Mouse (Mus musculus) CD4-positive, CD25-positive, alpha-beta regulatory T cell, adult 4 months (primary cell): ENCODE measurements around the gene Tctex1d1. TPM values are rescaled to one million over a fixed set of nuclear protein-coding genes. Genes with fewer than 3 reads are reported as not detected.
A peak's percentile ranks its signal among the peaks of the same experiment; 100 is the strongest.

Experiments
- ATAC-seq: one replicate; pipeline ENCODE4 v1.8.0; 2017
- polyA plus RNA-seq, 2 experiments: library from polyadenylated mRNA; unstranded; fragments of 100-300 nt; shearing (Covaris generic); gene quantifications; one replicate each; pipeline ENCODE4 v1.2.1; 2017

The Tctex1d1 gene
- polyA plus RNA-seq: not detected

GRCm38 (mm10) chr4:102978440-102978839 is at the start of gene Tctex1d1:
TSS of gene Tctex1d1 (plus strand) at chr4:102978606.
- peak; percentile 23 for ATAC-seq

DNA sequence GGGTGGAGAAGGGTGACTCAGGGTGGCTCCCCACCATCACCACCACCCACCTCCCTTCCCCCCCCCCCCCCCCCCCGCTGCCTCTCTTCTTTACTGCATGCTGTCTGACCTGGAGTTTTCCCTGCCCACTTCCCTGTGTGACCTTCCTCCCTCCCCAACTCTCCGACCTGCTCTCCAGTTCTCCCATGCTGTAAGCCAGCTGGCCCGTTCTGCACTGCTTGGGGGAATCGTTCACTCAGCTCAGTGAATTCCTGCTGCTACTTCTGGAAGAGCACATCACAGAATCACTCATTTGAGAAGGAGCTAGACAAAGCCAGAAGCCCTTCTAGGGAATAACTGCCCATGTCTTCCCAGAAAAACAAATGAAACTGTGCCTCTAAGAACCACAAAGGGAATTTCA is 48.9 kb upstream of the Tctex1d1 start:
- ATAC-seq: no peak

DNA sequence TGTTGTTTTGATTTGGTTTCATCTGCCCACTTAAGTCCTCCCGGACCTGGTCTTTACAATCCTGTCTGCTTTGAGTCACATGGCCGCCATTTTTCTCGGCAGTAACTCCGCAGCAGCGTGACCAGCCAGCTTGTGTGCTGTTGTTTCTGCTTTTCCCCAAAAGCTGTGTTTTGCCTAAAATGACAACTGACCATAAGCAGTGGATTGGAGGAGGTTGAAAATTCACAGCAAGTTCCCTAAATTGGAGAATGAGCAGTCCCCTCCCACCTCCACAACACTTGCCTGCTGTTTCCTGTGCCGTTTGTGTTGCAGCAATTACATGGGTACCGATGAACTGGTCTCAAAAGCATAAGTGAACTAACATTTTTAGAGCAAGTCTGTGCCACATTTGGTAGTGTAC is 47.7 kb upstream of the Tctex1d1 start:
- no peak for ATAC-seq

DNA sequence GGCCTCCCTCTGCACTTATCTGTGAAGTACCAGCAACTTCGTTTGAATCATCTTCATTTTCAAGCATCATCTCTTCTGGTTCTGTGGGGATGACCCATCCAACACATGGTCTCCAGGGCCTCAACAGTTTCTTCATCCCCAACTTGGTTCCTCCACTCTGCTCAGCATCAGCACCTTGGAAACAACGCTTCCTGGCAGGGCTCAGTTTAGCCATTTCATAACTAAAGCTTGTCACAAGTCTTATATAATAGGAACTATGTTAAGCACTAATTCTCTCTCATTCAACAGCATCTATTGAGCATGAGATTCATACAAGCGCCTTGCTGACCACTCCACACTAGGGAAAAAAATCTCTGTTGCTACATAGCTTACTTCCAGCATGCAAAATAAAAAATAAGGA is 38.1 kb upstream of the Tctex1d1 start:
- no peak for ATAC-seq

- ATAC-seq: no peak
These were observed 37.7 kb upstream of the Tctex1d1 start for GRCm38 (mm10) chr4:102940738-102941137.

GRCm38 (mm10) chr4:102944325-102944724 is 34.1 kb upstream of the Tctex1d1 start:
- ATAC-seq: no peak

DNA sequence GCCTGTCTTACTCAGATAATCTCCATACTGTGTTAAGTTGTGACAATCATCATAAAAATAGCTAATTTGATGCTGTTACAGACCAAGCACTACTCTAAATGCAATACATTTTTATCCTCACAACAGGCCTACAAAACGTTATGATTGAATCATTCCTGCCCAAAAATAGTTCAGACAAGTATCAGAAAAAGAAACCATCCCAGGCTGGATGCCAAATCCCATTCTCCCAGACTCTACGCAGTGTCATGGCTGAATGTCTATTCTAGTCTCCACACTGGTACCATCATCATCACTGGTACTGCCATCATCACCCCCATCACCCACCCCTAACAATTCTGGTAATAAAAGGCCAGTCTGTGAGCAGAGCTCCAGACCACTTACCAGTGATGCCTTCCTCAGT is 25.9 kb upstream of the Tctex1d1 start:
- no peak for ATAC-seq

- ATAC-seq: peak; percentile 73
These were observed 23.0 kb upstream of the Tctex1d1 start for GRCm38 (mm10) chr4:102955294-102955956.

DNA sequence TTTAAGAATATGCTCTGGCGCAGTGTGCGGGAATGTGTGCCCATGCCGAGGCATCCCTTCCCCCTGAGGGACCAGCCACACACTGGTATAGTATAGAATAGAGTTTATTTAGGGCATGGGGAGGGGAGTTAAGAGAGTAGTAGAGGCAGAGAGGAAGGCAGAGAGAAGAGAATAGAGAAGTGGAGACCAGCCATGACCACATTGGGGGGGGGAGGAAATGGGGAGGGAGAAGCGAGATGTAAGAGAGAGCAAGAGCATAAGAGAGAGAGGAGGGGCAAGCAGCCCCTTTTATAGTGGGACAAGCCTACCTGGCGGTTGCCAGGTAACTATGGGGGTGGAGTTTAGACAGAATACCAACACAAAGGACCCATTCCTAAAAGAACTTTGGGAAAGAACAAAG is 19.0 kb upstream of the Tctex1d1 start:
- ATAC-seq: no peak

DNA sequence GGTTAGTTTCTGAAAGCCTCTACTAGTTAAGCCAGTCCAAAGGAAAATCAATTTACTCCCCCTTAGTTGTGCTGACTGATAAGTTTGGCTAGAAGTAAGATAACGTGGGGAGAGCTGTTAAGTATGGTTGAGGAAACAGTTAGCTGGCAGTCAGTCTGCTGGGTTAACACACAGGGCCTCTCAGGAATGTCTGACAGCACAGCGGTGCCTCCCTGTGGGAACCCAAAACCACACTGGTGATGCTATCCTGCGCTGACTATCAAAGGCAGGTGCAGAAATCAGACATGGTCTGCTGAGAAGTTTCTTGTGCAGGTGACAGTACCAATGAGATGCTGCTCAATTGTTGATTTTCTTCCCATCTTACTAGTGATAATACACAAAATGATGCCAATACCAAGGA is 14.2 kb upstream of the Tctex1d1 start:
- ATAC-seq: no peak

- peak; percentile 23 for ATAC-seq
These were observed 10.6 kb upstream of the Tctex1d1 start for GRCm38 (mm10) chr4:102967811-102968210.

GRCm38 (mm10) chr4:102969599-102969998 is 8.8 kb upstream of the Tctex1d1 start:
- ATAC-seq: no peak

DNA sequence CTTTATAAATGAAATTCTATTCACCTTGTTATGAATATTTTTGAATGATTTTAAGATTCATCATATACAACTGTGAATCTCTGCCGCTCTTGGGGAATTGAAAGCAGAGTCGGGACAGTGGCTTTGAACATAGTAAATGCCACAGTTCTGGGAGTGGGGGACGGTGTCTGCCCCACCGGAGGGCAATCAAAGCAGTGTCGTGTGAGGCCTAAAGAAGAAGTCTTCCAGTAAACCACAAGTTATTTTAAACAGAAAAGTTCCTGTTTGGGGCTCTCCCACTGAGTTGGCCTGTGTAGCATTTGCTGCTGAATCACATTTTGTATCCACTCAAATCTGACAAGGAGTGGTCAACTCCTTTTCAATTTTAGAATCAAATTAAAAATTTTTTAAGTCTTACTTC is 7.2 kb upstream of the Tctex1d1 start:
- ATAC-seq: no peak

DNA sequence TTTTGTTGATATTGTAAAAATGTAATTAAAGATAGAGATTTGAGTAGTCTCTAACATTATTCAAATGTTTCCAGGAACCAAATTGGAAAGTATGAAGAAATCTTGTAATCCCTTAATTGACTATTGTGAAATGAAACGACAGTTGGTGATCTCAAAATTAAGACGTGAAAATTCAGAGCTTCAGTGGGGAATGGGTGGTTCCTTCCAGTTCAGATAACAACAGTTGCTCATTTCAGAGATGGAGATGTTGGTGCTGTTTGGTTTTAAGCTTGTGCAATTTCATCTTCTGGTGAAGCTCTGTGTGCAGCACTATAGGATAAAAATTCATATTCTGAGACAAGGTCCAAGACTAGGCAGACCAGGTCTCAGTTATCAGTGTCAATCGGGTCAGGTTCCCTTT is 6.3 kb upstream of the Tctex1d1 start:
- ATAC-seq: no peak

GRCm38 (mm10) chr4:102974172-102974571 is 4.2 kb upstream of the Tctex1d1 start:
- no peak for ATAC-seq

DNA sequence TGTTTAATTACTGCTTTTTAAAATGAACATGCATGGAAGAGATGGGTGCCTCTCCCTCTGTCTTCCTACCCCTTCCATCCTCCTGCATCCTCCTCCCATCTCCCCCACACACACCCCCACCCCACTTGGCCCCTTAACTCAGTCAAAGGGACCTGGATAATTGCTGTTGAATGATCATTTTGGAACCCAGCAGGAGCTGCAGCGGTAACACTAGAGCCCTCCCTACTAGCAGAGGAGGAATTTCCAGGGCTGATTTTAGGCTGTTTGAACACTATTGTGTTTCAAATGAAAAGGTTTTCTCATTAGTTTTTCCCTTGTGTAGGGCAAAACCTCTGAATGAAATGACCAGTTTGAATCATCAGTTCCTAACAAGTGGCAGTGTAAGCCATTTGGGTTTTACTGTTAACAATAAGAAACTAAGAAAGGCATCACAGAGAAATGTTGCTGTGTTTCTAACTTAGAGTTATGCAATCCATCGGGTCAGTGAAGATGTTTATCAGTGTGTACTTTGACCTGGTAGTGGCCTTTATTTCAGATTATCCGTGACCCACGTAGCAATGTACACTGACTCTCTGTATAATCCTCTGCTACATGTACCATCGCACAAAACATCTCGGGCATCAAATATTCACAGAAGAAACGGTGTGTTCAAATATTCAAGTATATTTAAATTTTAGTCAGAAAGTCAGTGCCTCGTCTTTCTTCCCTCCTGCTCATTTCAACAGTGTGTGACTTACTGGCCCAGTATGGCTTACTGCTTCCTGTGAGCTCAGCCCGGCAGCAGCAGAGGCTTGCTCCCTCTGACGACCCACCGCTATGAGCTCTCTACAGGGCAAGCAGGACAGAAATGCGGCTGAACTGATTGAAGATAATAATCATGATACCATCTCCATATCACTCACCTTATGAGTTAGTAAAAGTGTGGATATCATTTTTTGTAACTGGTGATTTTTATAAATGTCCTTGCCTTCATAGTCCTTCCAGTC is 1.8 kb upstream of the Tctex1d1 start:
- ATAC-seq: no peak

GRCm38 (mm10) chr4:102977778-102978321 is 556 bp upstream of the Tctex1d1 start:
- no peak for ATAC-seq

DNA sequence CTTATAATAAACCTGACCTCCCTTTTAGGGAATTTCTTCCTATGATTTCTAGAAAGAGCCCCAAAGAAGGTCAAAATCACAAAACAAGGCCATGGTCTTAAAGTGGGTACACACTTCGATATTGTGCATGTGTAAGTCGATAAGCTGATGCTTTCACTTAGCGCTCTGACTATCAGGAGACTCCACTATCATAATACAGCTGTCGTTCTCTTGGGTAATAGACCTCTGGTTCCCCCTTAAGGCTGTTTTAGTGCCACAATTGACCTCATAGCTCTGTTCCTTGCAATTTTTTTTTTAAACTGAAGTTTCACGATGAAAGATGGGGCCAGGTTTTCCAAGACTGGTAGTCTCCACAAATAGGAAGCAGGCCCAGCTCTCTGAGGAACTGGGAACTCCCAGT is 979 bp downstream of the Tctex1d1 start:
- ATAC-seq: peak; percentile 58

- ATAC-seq: no peak
These were observed 3.3 kb downstream of the Tctex1d1 start for GRCm38 (mm10) chr4:102981709-102982108.

DNA sequence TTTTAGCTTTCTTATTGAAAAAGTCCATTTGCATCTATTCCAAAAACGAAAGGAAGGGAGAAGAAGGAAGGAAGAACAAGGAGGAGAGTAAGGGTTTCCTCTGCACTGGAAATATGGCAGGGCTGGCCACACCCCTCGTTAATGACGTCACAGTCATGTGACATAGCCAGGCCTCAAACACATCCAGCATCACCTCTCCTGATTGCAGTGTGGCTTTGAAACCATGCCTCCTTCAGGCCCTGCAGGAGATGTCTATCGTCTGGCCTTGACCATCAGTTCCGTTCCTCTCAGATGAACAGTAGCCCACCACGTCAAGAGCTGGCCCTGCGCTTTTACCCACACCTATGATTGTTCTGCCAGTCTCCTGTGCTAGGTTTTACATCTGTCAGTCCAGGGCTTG is 7.8 kb downstream of the Tctex1d1 start:
- ATAC-seq: no peak

GRCm38 (mm10) chr4:102986917-102987316 is 8.5 kb downstream of the Tctex1d1 start:
- peak; percentile 72 for ATAC-seq

GRCm38 (mm10) chr4:102987325-102987724 is 8.9 kb downstream of the Tctex1d1 start:
- ATAC-seq: no peak

DNA sequence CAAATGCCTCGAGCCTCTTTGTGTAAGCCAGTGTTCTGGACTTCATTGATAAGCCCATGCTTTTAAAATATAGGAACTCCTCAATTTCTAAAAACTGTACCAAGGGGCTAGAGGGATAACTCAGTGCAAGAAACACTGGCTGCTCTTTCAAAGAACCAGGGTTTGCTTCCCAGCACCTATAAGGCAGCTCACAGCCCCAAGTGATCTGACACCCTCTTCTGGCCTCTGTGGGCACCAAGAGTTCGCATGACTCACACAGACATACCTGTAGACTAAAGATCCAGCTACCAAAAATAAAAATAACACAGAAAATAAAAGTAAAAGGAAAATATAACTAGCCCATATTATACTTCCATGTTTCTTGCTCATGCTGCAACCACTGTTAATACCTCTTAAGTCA is 9.3 kb downstream of the Tctex1d1 start:
- no peak for ATAC-seq

GRCm38 (mm10) chr4:102988526-102988925 is 10.1 kb downstream of the Tctex1d1 start:
- no peak for ATAC-seq
